Mouse (Mus musculus) embryonic stem cell, embryonic (primary cell): ENCODE results near the gene Bcl6.

Experiments used
- CTCF ChIA-PET, 4 experiments: fragments of 300-600 bp in 2 of 4; fragments of 350-600 bp in 2 of 4; sonication (Branson Sonifier 250); formaldehyde crosslinking; loops; one replicate each; lab custom pipeline; 2022; ENCODE audit warnings: inconsistent platforms in 2 of 4; lab: Charles Lee
- POLR2A ChIA-PET, 4 experiments: fragments of 300-600 bp in 2 of 4; fragments of 350-600 bp in 2 of 4; sonication (Branson Sonifier 250); formaldehyde crosslinking; loops; one replicate each; lab custom pipeline; 2022; ENCODE audit warnings: antibody characterized with exemption in 4 of 4, inconsistent platforms in 1 of 4; lab: Charles Lee

Bcl6 gene

DNA sequence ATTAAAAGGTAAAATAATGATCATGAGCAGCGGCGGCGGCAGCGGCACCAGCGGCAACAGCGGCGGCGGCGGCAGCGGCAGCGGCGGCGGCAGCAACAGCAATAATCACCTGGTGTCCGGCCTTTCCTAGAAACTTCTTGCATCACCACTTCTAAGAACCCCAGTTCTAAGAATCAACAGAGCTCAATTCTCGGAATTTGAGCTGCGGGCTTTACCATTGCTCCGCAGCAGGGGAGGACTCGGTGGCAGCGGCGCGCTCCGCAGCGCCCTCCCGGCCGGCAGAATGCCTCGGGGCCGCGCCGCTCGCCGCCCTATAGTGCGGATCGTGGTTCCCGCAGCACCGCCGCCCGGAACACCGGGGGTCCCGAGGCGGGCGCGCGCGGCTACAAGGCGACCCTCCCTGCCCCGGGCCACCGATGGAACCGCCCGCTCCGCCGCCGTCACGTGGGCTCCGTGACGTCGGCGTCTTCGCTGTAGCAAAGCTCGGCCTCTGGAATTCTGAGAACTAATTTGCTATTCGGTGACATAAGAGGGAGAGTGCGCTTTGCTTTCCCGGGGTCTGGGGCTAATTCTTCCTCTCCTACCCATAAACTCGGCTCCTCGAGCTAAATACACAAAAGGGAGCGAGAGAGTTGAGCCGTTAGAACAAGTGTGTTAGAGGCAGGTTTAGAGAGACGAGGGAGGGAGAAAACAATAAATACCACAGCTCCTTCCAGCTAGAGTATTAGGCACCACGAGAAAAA is at the start of gene Bcl6, which contains the start of gene Gm37419:
Bcl6 (minus strand) TSS at position 387 of the 743 bp plus-strand sequence.
Gm37419 (plus strand) TSS at position 17 of the 743 bp plus-strand sequence.
- ChIA-PET POLR2A (interaction anchor here (0.6 to 11.1 kb wide), 88 partner anchors 8 to 1314 kb away, joined by 3 to 116 read pairs (median 4); partner anchors contain the start of gene Lpp (in 2 of the 4)), CTCF (interaction anchor here (0.6 to 1.1 kb wide), 8 partner anchors 34 to 1878 kb away, joined by 3 to 16 read pairs (median 4); no protein-coding TSS in a partner anchor)

DNA sequence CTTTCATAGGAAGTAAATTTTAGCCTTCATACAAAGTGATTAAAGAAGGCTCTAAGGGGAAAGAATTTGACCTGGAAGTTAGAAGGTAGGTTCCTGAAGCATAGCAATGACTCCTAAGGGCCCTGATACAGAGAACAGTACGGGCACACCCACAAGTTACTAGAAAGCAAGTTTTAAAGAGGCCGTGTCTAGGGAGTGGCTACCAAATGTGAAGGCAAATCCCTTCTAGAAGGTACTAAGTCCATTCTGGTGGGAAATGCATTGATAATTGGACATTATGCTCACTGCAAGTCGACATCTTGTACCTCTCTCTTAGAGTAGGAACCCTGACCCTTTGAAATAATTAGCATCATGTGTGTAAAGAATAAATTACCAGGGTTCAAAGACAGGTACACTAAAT is 47.7 kb upstream of the Bcl6 start:
- CTCF ChIA-PET = no interaction called here
- POLR2A ChIA-PET = no interaction called here

DNA sequence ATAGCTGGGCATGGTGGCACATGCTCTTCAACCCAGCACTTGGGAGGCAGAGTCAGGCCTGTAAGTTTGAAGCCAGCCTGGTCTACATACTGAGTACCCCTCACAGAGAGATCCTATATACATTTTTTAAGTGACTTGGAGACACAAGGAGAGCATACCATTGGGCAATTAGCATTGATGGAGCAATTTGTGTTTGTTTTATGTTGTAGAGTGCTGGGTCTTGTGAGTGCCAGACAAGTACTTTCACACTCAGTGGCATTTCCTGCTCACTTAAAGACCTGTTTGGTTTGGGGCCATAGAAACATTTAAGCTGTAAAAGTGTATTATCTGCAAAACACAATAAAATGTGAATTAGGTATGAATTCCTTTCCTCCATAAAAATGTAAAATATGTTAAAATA is 47.1 kb upstream of the Bcl6 start:
- ChIA-PET POLR2A (no interaction called here), CTCF (no interaction called here)

- ChIA-PET POLR2A (interaction anchor here in 2 of 4 experiments (0.6 to 1.3 kb wide), 2 partner anchors 48 to 1024 kb away, joined by 3 read pairs; no protein-coding TSS in a partner anchor), CTCF (interaction anchor here in 1 of 4 experiments (0.8 kb wide), 1 partner anchor 52 kb away, joined by 4 read pairs; no protein-coding TSS in a partner anchor)
Observed at GRCm38 (mm10) chr16:24034450-24034849, 45.8 kb upstream of the Bcl6 start.

- ChIA-PET POLR2A (interaction anchor here in 2 of 4 experiments (1.3 to 2.1 kb wide), 2 partner anchors 45 to 1025 kb away, joined by 3 to 6 read pairs; partner anchors contain the start of genes Bcl6 (in 1 of the 2) and Gm37419 (in 1 of the 2)), CTCF (interaction anchor here in 1 of 4 experiments (0.5 to 1.0 kb wide), 2 partner anchors 39 to 50 kb away, joined by 3 to 4 read pairs; no protein-coding TSS in a partner anchor)
Observed at GRCm38 (mm10) chr16:24033259-24033658, 44.6 kb upstream of the Bcl6 start.

DNA sequence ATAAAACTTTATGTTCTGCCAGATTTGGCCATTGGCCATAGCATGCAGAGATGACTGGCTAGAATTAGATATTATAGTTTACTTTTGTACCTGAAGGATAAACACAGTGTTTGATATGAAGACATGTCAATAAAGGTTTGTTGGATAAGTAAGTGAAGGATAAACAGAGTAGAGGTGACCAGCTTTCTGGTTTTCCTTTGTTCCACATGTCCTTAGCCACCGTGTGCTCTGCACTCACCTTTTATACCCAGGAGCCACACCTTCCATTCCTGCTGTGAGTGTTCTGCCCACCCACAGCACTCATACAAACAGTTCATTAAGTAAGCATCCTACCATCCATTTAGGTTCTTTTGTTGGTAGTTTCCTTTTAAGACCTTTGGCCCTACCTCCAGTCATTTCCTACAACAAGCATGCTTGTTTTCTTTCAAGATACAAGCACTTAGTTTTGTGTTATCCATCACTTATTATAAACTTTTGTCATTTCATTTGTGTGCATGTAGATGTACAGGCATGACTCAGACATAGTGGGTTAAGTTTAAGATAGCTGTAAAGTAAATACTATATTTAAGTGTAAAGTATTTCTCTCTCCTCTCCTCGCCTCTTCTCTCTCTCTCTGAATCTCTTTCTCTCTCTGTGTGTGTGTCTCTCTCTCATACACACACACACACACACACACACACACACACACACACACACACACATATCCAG is 41.5 kb upstream of the Bcl6 start:
- CTCF ChIA-PET = no interaction called here
- POLR2A ChIA-PET = interaction anchor here in 1 of 4 experiments (0.7 to 1.1 kb wide), 2 partner anchors 41 to 791 kb away, joined by 3 to 4 read pairs; partner anchors contain the start of gene Bcl6

GRCm38 (mm10) chr16:24025442-24025841 is 36.8 kb upstream of the Bcl6 start:
- CTCF ChIA-PET = no interaction called here
- POLR2A ChIA-PET = no interaction called here

DNA sequence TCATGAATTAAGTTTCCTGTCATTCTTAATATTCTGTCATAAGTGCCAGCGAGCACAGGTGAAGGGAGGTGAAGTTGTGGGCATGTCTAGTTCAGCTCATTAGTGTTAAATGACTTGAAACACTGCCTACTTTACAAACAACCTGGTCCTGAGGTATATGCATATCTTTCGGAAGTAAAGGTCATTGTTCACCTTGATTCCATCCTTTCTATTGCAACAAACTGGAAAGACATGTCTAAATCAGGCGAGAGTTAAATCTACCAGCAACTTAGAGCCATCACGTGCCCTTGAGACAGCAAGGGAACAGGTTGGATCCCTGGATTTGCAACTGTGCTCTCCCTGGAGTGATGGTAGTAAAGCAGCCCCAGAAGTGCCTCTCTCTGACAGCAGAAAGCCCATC is 34.0 kb upstream of the Bcl6 start:
- ChIA-PET POLR2A (interaction anchor here in 1 of 4 experiments (0.9 kb wide), 1 partner anchor 10 kb away, joined by 3 read pairs; no protein-coding TSS in a partner anchor), CTCF (no interaction called here)

DNA sequence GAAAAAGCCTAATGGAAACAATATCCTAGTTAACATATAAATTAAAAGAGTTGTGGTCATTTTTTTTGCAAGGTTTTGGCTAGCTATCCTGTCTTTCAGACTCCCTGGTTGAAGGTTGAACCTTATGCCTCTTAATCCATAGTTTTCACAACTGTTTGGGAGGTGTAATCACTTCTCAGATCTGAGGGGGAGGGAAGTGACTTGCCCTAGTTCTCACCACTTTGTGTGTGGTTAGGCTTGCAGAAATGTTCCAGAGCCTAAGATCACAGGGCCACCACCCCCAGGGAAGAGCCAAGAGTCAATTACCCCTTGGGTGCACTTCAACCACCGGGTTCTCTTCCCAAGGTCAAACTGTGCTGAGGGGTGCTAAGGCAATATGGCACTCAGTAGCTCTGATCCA is 33.1 kb upstream of the Bcl6 start:
- ChIA-PET CTCF (no interaction called here), POLR2A (interaction anchor here in 1 of 4 experiments (0.6 to 0.9 kb wide), 2 partner anchors 9 to 28 kb away, joined by 3 read pairs; no protein-coding TSS in a partner anchor)

- ChIA-PET POLR2A (no interaction called here), CTCF (no interaction called here)
Observed at GRCm38 (mm10) chr16:24016742-24017141, 28.1 kb upstream of the Bcl6 start.

- ChIA-PET CTCF (no interaction called here), POLR2A (no interaction called here)
Observed at GRCm38 (mm10) chr16:24016273-24016672, 27.6 kb upstream of the Bcl6 start.

DNA sequence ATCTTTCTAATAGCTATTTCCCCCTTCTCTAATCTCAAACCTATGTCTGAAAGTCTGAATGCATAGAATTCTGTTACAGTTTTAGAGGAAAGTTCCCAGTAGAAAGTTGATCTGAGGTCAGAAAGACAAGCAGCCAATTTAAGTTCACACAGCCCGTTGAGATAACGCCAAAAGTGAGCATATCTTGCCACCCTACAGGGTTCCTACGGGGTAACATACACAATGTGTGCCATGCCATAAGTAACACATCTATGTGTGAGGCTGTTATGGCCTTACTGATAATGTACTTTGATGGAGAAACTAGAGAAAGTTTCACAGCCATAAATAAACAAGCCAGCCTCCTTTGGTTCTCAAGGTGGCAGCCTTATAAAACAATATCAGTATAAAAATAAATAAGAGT is 25.7 kb upstream of the Bcl6 start:
- POLR2A ChIA-PET = interaction anchor here in 1 of 4 experiments (1.6 kb wide), 1 partner anchor 26 kb away, joined by 4 read pairs; the partner anchor contains the start of genes Bcl6 and Gm37419
- CTCF ChIA-PET = no interaction called here

DNA sequence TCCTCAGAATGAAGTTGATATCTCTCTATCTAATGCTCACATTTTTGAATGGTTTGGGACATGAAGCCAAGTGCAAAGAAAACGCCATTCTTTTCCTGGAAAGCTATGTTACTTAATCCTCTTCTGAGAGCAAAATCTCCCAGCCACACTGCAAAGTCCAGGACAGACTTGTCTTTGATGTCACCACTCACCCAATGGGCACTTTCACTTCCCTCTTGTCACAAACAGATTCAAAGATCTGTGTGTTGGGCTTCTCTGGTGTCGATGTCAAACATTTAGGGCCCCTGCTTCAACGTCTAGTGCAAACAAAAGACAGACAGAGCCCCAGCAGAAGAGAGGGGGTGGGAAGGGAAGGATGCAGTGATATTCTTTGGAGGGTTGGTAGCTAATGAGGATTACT is 23.4 kb upstream of the Bcl6 start:
- ChIA-PET CTCF (no interaction called here), POLR2A (interaction anchor here in 1 of 4 experiments (0.5 to 0.6 kb wide), 2 partner anchors 24 to 442 kb away, joined by 3 read pairs; partner anchors contain the start of gene Gm37419)

DNA sequence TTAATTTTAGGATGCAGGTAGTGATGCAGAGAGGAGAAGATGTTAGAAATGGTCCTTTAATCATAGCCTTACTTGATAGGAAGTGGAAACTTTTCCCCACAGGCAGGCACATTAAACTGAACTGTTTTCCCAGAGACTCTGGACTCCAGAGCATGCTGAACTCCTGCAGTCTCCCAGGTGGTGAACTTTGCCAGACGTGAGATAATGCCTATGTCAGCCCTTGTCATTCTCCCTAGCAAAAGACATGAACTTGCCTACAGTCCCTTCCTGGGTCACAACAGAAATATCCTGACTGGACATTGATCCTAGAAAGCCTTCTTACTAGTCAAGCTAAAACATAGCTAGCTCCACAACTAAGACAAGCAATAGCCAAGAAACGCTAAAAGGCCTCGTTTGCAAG is 22.7 kb upstream of the Bcl6 start:
- ChIA-PET CTCF (no interaction called here), POLR2A (no interaction called here)

DNA sequence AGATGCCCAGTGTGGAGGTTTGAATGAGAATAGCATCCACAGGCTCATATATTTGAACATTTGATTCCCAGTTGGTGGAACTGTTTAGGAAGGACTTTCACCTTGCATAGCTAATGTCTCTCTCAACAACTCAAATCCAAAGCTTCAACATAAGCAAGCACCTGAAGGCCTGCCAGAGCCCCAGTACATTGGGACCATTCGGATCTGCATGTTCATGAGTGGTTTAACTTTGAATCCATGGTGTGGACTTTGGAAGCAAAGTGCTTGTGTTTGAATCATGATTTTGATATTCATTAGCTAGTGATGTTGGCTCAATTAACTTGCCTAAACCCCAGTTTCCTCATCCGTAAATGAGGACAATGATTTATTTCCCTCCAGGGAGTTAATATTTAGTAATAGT is 21.2 kb upstream of the Bcl6 start:
- CTCF ChIA-PET = no interaction called here
- POLR2A ChIA-PET = interaction anchor here in 1 of 4 experiments (1.0 kb wide), 1 partner anchor 10 kb away, joined by 3 read pairs; no protein-coding TSS in a partner anchor

GRCm38 (mm10) chr16:24005928-24006327 is 17.3 kb upstream of the Bcl6 start:
- CTCF ChIA-PET = interaction anchor here in 2 of 4 experiments (0.6 to 1.2 kb wide), 2 partner anchors 23 to 236 kb away, joined by 3 to 4 read pairs; no protein-coding TSS in a partner anchor
- POLR2A ChIA-PET = interaction anchor here in 1 of 4 experiments (1.1 kb wide), 1 partner anchor 18 kb away, joined by 3 read pairs; the partner anchor contains the start of genes Bcl6 and Gm37419

DNA sequence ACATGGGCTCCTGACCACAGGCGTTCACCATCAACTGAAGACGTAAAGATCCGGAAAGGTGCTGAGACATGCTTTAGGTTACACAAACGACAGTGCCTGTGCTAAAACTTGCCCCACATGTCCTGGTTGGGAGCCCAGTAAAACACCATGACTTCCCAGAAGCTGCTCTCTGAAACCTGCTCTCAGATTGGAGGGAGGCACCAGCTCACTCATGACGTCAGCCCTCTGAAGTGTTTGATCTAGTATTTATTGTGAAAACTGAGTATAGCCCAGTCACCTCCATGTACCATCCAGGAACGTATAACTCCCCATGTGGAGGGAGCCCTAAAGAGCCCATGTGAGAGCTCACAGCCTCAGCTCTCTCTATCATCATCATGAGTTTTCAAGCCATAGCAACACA is 9.3 kb upstream of the Bcl6 start:
- CTCF ChIA-PET = interaction anchor here in 1 of 4 experiments (0.6 kb wide), 1 partner anchor 16 kb away, joined by 3 read pairs; no protein-coding TSS in a partner anchor
- POLR2A ChIA-PET = interaction anchor here in 3 of 4 experiments (1.1 to 2.2 kb wide), 4 partner anchors 9 to 15 kb away, joined by 3 to 6 read pairs (median 4); partner anchors contain the start of genes Bcl6 (in 3 of the 3) and Gm37419 (in 3 of the 3)

DNA sequence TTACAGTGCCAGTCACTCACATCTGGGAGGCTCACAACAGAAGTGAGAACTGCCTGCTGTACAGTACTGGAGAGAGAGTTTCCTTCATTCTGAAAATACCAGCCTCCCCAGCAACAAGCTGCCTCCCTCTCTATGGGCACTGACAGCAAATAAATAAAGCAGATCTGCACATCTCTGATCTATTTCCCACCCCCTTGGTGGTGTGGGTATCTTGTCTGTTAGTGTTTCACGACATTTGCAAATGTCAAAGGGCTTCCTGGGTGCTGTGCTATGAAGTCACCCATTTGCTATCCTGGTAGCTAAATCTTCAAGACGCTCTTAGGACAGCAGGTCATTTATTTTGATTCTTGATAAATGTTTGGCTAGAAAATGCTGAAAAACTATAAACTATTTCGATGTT is 8.6 kb upstream of the Bcl6 start:
- POLR2A ChIA-PET = interaction anchor here in 3 of 4 experiments (1.5 to 2.2 kb wide), 3 partner anchors 8 to 14 kb away, joined by 4 to 6 read pairs (median 4); partner anchors contain the start of genes Bcl6 (in 2 of the 3) and Gm37419 (in 2 of the 3)
- CTCF ChIA-PET = no interaction called here
